Mouse (Mus musculus) left cerebral cortex, adult 8-10 months (tissue): ENCODE measurements around the gene Map2k7. TPM values are rescaled to one million over a fixed set of nuclear protein-coding genes. Genes with fewer than 3 reads are reported as not detected.
"Not testable (repeated sequence)": the region's sequence is repeated elsewhere in the genome, so short reads cannot be mapped to it uniquely, and the experiment has no call there.

Source experiments
- DNase-seq, 2 experiments: peaks; one replicate each; pipeline ENCODE4 v3.0.0; 2022; ENCODE audit warnings: low spot score in 2 of 2
- total RNA-seq, 4 experiments: library from RNA; stranded (reverse); gene quantifications; 2 replicates each; pipeline ENCODE4 v1.2.4; 2022

Gene Map2k7
- total RNA-seq, 4 experiments from 2014 or later = 96.7 to 124 (median 103) TPM

DNA sequence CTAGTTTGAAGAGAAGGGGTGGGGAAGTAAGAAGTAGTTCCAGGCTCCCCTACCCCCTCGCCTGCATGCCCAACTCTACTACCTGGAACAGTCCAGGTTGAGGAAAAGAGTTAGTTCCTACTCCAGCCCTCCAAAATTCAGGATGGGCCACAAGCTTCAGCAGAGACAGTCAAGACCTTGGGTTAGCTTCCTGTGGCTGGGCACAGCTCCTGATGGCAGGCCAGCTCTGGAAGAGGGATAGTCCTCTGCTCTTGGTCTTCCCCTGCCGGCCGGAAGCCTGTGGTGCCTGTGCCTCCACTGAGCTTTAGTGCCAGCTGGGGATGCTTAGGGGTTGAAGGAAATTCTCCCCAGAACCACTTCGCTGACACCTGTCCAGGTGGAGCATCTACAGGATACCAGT, 12.2 kb upstream of the Map2k7 start:
- DNase-seq = no peak

DNA sequence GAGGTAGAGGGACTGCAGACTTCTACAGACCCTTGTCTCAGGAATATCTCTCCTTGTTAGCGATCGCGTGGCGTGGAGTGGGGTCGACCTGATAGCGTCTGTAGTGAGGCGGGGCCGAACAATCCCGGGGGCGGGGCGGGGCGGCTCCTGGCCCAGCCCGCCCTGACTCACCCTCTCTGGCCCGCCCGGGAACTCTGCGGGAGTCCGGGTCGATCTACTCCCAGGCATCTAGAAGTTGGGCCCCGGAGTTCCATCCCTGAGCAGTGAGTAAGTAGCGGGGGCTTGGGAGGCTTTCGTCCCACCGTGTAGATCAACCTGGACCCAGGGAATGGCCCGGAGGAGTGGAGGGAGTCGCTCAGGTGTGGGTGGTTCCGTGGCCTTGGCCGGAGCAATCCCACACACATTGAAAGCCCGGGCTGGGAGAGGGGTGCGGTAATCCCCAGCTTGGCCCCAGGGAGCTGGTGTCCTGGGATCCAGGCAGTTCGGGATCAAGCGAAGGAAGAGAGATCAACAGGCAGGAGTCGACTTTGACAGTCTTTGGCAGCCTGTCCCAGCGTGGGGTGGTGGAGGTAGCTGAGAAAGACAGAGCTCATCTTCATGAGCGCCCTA, 11.7 kb upstream of the Map2k7 start, which contains the start of gene Lrrc8e:
TSS of gene Lrrc8e (plus strand) at position 89 of the 609 bp plus-strand sequence.
- no peak for DNase-seq

DNA sequence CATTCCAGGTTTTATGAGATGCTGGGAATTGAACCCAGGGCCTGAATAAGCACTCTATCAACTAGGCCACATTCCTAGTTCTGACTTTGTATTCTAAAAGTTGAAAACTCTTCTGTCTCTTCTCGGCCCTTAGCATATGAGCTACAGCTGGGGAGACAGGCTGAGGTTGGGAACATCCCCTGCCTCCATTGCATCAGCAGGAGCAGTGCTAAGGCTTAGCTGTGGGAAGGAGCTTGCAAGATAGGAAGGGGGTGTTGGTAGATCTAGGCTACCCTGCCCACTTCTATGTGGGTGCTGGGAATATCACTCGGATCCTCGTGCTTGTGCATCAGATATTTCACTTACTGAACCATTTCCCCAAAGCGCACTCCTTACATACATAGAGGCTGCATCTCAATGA, 10.6 kb upstream of the Map2k7 start:
- DNase-seq = no peak

DNA sequence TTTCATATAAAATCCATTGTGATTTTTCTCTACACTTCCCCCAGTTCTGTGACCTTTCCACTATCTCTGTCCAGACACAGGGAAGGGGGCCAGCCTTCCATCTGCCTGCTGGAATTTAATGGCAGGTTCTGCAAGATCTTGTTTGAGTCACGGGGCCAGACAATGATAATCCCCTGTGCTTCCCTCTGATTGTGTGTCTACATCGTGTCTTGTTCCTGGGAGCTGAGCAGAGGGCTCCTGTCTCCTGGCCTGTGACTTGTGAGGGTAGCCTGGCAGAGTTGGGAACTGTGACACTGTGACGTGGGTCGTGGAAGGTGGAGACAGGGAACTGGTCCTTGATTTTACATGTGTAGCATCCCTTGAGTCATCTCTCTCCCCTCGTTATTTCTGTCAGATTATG, 8.8 kb upstream of the Map2k7 start:
- DNase-seq = no peak

DNA sequence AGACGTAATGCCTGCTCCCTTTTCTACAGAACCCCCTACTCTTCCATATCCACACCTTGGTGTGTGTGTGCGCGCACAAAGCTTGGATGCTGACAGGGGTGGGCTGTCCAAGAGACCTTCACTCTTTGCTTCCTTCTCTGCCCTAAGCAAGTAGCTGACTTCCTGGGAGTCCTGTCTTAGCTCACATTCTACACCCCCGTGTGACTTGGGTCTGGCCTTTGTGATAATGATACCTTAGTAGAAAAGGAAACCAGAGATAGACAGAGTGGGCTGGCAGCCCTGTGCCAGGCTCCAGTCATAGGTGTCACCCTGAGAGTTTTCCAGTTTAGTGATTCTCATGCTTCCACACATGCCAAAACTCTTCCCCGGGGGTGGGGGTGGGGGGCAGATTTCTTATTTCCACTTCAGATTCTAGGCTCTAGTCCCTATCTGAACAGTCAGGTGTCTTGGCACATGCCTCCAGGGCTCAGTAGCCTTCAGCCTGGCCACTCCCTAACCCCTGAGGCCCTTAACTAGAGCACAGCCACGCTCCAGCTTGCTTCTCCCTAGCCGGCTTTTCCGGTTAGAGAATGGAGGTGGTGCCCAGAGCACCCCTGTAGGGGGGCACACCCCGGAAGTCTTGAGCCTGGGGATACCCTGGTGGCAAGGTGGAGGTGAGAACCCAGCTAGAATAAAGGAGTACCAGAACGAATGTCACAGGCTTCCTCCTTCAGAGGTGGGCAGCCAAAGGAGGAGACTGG, 7.8 kb upstream of the Map2k7 start:
- no peak for DNase-seq

DNA sequence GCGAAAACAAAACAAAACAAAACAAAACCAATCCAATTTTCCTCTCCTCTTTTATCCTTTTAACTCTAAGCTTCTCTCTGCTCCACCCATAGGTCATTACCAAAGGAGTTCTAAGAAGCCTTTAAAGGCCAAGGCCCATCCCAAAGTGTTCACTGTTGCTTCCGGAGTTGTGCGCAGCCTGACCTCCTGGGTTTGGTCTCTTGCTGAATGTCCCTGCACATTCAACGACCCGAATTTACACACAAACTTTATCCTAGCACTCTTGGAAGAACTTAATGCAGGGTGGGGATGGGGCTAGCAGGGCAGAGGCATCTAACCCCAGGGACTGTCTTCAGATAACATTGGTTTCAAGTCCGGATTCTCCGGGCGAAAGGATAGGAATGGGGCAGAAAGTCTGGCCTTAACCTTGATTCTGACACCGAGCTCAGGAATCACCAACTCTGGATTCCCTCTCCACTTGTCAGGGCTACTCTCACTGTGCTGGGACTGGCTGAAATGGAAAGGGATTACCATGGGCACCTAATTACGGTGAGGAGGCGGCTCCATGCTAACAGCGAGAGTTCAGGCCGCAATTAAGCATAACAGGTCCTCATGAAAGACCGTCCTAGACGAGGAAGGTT, 616 bp upstream of the Map2k7 start:
- DNase-seq = no peak

DNA sequence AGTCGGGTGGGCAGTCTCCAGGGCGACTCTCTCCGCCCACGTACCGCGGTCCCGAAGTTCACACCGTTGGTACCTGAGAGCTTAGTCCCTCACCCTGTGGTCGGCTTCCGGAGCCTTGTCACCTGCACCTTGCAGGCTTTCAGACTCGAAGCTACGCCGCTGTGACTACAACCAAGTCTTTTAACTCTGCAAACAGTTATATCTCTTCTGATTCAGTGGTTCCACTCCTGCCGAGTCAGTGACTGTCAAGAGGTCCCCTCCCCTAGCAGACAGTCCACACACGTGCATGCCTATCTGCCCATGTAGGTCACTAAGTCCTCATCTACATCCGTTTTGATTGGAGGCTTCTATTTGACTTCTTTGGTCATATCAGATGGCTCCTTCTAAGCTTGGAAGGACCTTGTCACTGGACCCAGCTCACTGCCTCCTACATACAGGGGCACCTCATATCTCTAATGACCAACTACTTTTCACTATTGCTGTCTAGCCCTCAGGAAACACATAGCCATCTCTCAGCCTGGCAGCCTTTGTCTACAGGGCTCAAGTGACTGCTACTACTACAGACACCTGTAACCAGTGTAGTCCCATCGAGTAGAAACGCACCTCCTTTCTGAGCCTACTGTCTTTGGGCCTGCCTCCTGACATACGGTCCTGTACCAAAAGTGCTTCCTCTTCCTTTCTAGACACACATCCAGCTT, 802 bp downstream of the Map2k7 start:
- DNase-seq = peak in 1 of 2 experiments; percentile 76

DNA sequence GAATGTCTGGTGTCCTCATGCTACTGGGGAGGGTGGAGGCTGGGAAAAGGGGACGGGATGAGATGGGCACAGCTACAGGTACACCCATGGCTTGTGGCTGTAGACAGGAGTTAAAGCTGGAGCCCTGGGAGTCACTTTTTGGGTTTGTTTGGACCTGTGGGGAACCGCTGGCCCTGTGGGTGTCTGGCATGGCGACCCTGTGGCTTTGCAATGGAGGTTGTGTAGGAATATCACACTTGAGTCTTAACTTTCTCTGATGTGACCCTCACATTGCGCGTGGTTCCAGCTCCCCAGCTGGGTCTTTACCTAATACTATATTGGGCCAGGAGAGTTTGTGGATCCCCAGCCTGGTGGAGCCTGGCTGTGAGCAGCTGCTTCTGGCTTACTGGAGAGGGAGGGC, 6.5 kb downstream of the Map2k7 start:
- no peak for DNase-seq

DNA sequence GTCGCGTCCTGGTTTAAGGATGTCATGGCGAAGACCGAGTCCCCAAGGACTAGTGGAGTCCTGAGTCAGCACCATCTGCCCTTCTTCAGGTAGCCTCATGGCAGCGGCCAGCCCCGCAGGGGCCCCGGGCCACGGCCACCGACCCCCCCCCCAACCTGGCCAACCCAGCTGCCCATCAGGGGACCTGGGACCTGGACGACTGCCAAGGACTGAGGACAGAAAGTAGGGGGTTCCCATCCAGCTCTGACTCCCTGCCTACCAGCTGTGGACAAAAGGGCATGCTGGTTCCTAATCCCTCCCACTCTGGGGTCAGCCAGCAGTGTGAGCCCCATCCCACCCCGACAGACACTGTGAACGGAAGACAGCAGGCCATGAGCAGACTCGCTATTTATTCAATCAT, 7.2 kb downstream of the Map2k7 start:
- no peak for DNase-seq

DNA sequence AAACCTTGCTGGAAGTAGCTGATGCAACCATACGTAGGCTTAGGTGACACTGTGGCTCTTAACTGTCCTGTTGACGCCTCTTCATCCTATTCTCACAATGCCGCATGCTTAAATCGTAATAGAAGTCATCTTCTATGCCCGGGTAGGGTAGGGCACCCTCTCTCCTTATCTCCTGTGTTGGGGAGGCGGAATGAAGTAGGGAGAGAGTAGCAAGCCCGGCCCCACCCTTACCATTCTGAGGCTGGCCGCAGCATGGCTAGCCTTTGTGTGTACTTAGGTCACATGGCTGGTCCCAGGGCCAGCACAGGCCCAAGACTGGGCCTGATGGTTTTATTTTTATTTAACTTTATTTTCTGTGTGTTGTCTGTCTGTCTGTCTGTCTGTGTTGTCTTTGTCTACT, 8.7 kb downstream of the Map2k7 start:
- DNase-seq = no peak

DNA sequence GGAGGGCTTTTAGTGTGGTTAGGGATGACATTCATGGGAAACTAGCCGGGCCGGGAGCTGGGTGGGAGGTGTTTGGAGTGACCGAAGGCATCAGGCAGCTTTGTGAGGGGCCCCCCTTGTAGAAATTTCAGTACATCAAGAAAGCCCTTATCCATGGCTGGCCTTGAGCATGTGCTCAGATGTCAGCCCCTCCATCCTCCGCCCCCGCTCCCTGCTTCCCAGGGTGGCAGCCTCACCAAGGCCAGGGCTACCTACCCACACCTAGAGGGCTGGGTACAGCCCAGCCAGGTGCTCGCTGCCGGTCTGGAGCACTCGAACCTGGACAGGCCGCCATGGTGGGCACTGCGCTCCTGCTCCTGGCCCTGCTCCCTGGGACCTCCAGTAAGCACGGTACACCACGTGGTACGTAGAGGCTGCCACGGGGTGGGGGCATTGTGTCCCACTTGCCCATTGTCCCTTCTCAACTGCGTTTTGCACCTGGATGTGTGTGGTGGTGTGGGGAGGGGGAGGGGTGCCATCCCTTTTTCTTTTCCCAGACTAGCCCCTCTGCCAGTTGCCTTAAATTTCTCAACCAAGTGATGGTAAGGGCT, 9.5 kb downstream of the Map2k7 start, which contains the start of gene Tgfbr3l:
TSS of gene Tgfbr3l (plus strand) at position 264 of the 590 bp plus-strand sequence.
- peak in 1 of 2 experiments; percentile 22 for DNase-seq

DNA sequence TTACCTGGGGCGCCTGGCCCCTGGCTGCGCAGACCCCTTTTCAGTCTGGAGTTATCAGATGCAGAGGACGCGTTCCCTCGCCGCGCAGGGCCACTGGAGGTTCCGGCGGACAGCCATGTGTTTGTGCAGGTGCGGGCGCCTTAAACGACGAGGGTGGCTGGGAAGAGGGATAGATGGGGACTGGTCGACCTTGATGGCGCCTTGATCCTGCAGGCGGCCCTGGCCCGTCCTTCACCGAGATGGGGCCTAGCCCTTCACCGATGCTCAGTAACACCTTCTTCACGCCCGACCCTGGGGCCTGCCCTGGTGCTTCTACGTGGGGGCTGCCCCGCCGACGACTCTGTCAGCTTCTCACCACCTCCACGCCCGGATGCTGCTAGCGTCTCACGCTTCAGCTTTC, 10.7 kb downstream of the Map2k7 start:
- no peak for DNase-seq

DNA sequence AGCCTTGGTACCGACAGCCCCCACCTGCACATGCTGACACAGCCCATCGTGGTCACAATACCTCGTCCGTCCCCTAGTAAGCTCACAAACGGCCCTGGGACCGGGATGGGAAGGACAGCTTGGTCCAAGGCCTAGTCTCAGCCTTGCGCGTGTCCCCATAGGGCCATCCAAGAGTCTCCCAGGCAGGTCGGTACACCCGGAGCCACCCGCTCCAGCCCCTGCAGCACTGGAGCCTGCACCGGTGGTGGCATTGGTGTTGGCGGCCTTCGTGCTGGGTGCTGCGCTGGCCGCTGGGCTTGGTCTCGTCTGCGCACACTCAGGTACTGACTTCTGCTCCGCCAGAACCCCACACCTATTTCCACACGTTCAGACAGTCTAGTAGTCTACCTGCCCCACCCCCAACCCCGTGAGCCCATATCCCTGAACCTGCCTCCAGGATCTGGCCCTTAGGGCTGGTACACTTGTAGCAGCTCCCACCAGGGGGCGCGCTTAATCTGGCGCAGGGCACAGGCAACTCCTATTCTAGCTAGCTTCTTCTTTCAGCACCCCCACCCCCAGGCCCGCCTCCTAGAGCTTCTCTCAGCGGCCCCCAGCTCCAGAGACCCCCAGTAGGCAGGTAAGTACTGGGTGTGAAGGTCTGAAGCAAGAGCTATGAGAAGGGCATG, 11.9 kb downstream of the Map2k7 start:
- peak; percentile 67 to 80 for DNase-seq

DNA sequence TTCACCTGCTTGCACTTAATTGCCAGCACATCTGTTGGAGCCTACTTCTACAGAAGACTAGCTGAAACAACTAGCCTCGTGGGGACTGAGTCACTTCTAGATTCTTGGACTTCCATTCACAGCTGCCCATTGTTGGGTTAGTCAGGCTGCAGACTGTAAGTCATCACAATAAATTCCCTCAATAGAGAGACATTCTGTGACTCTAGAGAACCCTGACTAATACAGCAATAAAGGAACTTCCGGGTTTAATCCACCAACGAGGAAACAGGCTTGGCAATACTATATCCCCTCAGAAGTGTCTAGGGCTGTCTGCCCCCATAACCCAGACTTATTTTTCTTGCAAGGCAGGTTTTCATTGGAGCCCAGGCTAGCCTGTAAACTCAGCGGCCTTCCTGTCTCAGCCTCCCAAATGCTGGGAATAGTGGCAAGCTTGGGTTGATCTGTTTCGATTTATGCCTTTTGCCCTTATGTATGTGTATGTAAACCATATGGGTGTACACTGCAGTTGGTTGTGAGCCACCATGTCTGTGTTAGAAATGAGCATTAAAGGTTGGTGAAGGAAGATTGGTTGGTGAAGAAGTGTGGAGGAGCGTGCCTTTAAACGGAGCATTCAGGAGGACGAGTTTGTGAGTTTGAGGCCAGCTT, 13.7 kb downstream of the Map2k7 start:
- no peak for DNase-seq

DNA sequence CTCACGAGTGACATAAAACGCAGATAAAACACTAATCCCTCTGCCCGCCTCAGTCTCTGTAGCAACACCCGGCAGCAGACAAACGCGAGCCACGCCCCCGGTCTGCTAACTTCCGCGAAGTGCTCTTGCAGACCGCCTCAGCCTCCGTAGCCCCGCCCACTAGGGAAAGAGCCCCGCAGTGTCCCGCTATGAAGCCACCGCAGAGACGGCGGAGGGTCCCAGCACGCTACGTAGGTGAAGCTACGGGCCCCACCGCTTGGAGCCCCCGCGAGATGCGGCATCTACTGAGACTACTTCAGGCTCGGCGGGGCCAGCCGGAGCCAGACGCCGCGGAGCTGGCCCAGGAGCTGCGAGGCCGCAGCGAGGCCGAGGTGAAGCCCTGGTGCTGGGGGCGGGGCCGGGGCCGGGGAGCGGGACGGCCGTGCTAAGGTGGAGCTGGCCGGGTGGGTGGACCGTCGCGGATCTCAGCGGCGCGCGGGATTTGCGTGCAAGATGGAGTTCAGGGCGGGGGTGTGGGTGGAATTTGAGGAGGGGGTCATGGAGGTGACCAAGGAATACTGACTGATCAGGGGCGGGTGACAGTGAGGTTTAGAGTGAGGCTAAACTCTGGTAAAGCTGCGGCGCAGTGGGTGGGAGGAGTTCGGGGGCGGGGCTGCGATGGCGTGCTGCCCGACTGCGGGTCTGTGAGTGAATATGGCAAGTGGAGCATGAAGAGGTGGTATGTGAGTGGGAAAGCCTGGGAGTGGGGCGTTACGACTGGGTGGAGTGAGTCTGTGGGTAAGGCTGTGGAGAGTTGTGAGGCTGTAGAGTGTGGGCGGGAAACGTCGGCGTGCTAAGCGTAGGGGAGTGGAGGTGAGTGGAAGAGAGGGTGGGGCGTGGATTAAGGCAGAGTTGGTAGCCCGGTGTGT, 14.6 kb downstream of the Map2k7 start, which contains the start of gene Snapc2:
TSS of gene Snapc2 (plus strand) at position 147 of the 908 bp plus-strand sequence.
- peak; percentile 91 to 93 for DNase-seq

DNA sequence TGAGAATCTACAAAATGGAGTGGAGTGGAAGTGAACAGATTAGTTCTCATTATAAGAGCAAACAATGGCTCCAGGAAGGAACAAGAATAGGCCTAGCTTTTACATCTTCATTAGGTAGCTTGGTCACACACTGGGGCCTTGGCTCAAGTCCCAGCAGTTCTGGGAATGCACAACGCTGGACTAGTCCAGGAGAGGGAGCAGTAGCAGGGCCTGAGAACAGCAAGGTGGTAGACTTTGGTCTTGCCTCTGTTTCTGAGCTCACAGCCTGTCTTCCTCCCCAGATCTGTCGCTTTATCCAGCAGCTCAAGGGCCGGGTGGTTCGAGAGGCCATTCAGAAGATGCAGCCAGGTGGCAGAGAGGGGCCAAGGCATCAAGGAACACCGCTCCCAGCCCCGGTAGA, 15.5 kb downstream of the Map2k7 start:
- peak in 1 of 2 experiments; percentile 71 for DNase-seq

DNA sequence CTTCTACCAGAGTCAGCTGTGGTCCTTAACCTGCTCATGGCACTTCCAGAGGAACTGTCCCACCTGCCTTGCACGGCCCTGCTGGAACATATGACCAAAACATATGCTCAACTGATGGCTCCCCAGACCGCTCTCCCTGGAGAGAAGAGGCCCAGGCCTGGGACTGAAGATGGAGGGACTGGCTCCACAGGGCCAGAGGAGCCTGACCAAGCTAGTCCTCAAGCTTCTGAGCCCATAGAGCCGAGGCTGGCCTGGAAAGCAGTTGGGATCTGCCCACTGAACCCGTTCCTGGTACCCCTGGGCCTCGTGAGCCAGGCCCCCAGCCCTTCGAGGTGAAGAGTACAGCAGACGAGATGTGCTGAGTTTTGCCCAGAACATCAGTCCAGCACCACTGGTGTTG, 16.9 kb downstream of the Map2k7 start:
- DNase-seq = not testable (repeated sequence)

DNA sequence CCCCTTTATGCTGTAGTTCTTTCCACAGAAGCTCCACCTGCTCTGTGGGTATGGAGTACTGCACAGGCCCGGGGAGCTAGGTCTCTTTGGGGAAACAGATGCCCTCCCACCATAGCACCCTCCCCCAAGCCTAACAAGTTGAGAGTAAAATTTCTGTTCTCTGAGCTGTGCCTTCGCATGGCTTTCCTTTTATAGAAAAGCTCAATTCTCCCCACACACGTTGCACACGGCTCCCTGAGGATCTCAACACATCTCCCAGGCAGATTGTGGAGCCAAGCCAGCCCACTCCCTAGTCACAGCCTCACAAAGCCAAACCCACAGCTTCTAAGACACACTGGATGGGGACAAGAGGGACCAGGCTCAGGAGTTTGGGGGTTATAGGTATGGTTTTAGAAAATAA, 18.4 kb downstream of the Map2k7 start:
- peak in 1 of 2 experiments; percentile 94 for DNase-seq

DNA sequence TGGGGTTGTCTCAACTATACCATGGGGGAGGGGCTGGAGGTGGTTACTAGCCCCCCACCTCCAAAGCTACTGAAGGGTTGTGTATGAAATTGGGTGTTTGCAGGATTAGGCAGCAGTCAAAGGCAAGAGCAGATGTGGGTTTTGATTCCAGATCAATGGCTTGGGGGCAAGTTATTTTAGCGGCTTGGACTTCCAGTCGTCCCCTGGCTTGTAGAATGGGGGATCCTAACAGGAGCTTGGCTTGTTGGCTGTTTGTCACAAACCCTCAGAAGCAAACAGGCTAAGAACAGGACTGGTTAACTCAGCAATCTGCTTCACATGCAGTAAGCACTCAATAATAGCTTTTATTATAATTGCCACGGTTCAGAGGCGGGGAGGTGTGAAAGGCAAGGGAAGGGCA, 18.8 kb downstream of the Map2k7 start:
- DNase-seq = no peak
